Mouse (Mus musculus) midbrain, embryonic 12.5 days (tissue): ENCODE results near the gene Fbll1. TPM values are rescaled to one million over a fixed set of nuclear protein-coding genes. Genes with fewer than 3 reads are reported as not detected.

Experiments used
- ATAC-seq: fragments of 200-750 bp; cut with Nextera tagmentation; 2 replicates; pipeline ENCODE4 v1.8.0; 2017; ENCODE audit warnings: low read depth, moderate TSS enrichment, moderate library complexity; ENCODE audit not compliant: low FRiP score
- H3K27ac ChIP-seq: fragments of 300-500 bp; sonication (generic); replicated peaks from 2 replicates; pipeline ENCODE4 v1.5.1; 2016; ENCODE audit warnings: mild to moderate bottlenecking
- H3K27me3 ChIP-seq: fragments of 300-500 bp; sonication (generic); 2 replicates; pipeline ENCODE4 v1.6.1; 2016; ENCODE audit warnings: mild to moderate bottlenecking
- H3K36me3 ChIP-seq: fragments of 300-500 bp; sonication (generic); 2 replicates; pipeline ENCODE4 v1.6.1; 2016
- H3K4me1 ChIP-seq: fragments of 300-500 bp; sonication (generic); 2 replicates; pipeline ENCODE4 v1.6.1; 2016
- H3K4me2 ChIP-seq: fragments of 300-500 bp; sonication (generic); replicated peaks from 2 replicates; pipeline ENCODE4 v1.6.1; 2016; ENCODE audit warnings: mild to moderate bottlenecking, moderate library complexity
- H3K4me3 ChIP-seq: fragments of 300-500 bp; sonication (generic); 2 replicates; pipeline ENCODE4 v1.5.1; 2016; ENCODE audit warnings: mild to moderate bottlenecking
- H3K9ac ChIP-seq: fragments of 300-500 bp; sonication (generic); replicated peaks from 2 replicates; pipeline ENCODE4 v1.6.1; 2016; ENCODE audit warnings: mild to moderate bottlenecking, moderate library complexity
- H3K9me3 ChIP-seq: fragments of 300-500 bp; sonication (generic); 2 replicates; pipeline ENCODE4 v1.6.1; 2016; ENCODE audit warnings: mild to moderate bottlenecking
- WGBS: fragments of 180-500 bp; shearing (Covaris S2); methylation state at CpG from one replicate; pipeline ENCODE4 v1.1.7; 2016; 5-methylcytosine and 5-hydroxymethylcytosine counted together
- microRNA counts: library from miRNA; unstranded; fragments of <30 nt; microRNA quantifications from one replicate; lab custom pipeline; 2017
- microRNA-seq: library from miRNA; unstranded; fragments of <30 nt; microRNA quantifications from one replicate; pipeline ENCODE4, GENCODE M21; 2017
- polyA plus RNA-seq: library from polyadenylated mRNA; unstranded; fragments of >200 nt; fragmentation: Nextera tagmentation; extraction: Ambion mirVana; gene quantifications from 2 replicates; pipeline ENCODE4 v1.2.1, GENCODE M21; 2016

The Fbll1 gene
- polyA plus RNA-seq, 1 experiment from 2014 or later, result 9.0 TPM

DNA sequence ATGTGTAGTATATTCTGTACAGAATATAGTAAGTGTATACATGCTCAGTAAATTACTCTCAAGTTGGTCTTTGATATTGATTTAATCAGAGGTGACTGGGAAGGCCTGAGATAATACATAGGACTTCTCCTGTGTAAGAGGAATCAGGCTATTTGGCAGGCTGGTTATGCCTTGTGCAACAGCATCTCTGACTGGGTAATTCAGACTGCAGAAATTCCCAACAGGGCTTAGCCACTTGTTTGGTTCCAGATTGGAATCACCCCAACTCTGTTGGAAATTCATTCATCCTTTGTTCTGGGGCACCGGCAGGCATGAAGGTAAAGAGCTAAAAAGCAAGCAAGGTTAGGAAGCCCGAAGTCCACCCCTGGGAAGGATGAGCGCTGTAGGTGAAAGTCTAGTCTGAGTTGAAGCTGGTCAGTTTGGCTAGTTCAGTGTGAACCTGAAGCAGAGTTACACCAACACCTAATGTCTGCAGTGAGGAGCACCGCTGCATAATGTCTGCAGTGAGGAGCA is 43.7 kb downstream of the Fbll1 start:
- H3K9me3 ChIP-seq, result no peaks in the 10 kb centered on the region
- 83% methylated on average over 4 of the region's 4 CpGs for WGBS
- H3K9ac ChIP-seq, result no peak overlapping the region
- no peak overlapping the region for H3K27ac ChIP-seq
- H3K4me3 ChIP-seq, result no peak overlapping the region
- H3K36me3 ChIP-seq, result no peaks in the 10 kb centered on the region
- ATAC-seq, result no peak
- no peak overlapping the region for H3K4me2 ChIP-seq
- H3K4me1 ChIP-seq, result no peaks in the 10 kb centered on the region
- H3K27me3 ChIP-seq, result no peaks in the 10 kb centered on the region

GRCm38 (mm10) chr11:35750578-35750977 is 48.1 kb downstream of the Fbll1 start:
- Histone ChIP-seq H3K4me2 (no peak overlapping the region), H3K27me3 (no peaks in the 10 kb centered on the region), H3K27ac (no peak overlapping the region), H3K36me3 (no peaks in the 10 kb centered on the region), H3K9ac (no peak overlapping the region), H3K9me3 (no peaks in the 10 kb centered on the region), H3K4me1 (no peaks in the 10 kb centered on the region), H3K4me3 (no peak overlapping the region)
- no peak for ATAC-seq
- 77% methylated on average over 8 of the region's 8 CpGs for WGBS

MicroRNAs encoded within 50 kb of the gene (microRNA counts, 519-probe panel; counts per million panel counts)
- 7,541 counts per million, percentile 85 among the panel's probes with 10 or more counts for microRNA mmu-miR-103 (lab: Ali Mortazavi, UCI)

Small RNA genes within 50 kb of the gene (microRNA-seq; reads per million reads assigned to microRNA genes)
- gene Mir103-1, result 10.7 reads per million, percentile 27 among the genes with 10 or more reads in this experiment

Other genes starting within 250 kb of the Fbll1 start
- 30.0 and 33.9 TPM in 2 replicates for gene Pank3, start 29.4 kb downstream of the Fbll1 start, polyA plus RNA-seq
- 81.2 and 85.0 TPM in 2 replicates for gene Rars, start 35.6 kb upstream of the Fbll1 start, polyA plus RNA-seq
- gene Wwc1, start 181.6 kb upstream of the Fbll1 start, polyA plus RNA-seq, result 7.4 and 8.3 TPM in 2 replicates